Mouse (Mus musculus): Measurements from ENCODE around the gene Slc12a8.

DNA sequence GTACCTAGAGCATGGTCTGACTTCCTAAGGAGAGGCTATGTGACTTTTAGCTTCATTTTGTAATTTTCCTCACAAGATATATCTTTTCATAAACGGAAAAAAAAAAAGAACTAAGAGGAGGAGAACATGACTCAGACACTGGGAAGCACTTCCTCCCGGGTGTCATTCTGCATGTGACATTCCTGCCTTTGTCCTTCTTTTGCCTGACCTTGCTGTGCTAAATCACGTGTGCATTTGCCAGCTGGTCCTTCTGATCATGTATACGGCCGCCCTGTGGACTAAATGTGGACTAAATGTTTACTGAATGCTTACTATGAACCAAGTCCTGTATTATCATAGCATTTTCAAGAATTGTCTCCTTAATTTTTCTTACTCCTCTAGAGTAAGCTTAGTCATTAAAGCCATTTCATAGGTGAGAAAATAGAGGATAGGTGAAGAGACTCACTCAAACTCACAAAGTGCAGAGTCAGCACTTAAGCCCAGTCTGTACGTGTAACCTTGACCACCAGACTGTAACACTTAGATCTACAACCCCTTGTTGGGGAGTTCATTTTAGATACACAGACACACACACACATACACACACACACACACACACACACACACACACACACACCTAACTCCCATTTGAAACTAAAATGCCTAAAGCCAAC is 2.9 kb downstream of the Slc12a8 start:
- no peak for TF ChIP-seq EP300 (IDR thresholded peaks at IDR 0.05; ENCODE audit: low read depth)
- no peak for TF ChIP-seq CTCF (IDR thresholded peaks at IDR 0.05; ENCODE audit: low read depth)

Measured in heart, postnatal 0 days (tissue).